Mouse (Mus musculus) intestine, embryonic 16.5 days (tissue): ENCODE data around the gene Mptx1. TPM values are rescaled to one million over a fixed set of nuclear protein-coding genes. Genes with fewer than 3 reads are reported as not detected.
"Not testable (repeated sequence)": the region's sequence is repeated elsewhere in the genome, so short reads cannot be mapped to it uniquely, and the experiment has no call there.

Experiments used
- ATAC-seq: fragments of 200-750 bp; cut with Nextera tagmentation; 2 replicates; pipeline ENCODE4 v1.8.0; 2017; ENCODE audit warnings: moderate TSS enrichment, moderate library complexity
- H3K27ac ChIP-seq: fragments of 300-500 bp; sonication (generic); 2 replicates; pipeline ENCODE4 v1.5.1; 2014; ENCODE audit warnings: mild to moderate bottlenecking, low read length
- H3K27me3 ChIP-seq: fragments of 300-500 bp; sonication (generic); replicated peaks from 2 replicates; pipeline ENCODE4 v1.6.1; 2014; ENCODE audit warnings: low read length, control low read depth, mixed read lengths; ENCODE audit not compliant: control insufficient read depth, insufficient read depth
- H3K36me3 ChIP-seq: fragments of 300-500 bp; sonication (generic); 2 replicates; pipeline ENCODE4 v1.6.1; 2014; ENCODE audit warnings: low read length, control low read depth; ENCODE audit not compliant: control insufficient read depth, insufficient read depth
- H3K4me1 ChIP-seq: fragments of 300-500 bp; sonication (generic); 2 replicates; pipeline ENCODE4 v1.6.1; 2014; ENCODE audit warnings: low read length, control low read depth, mixed read lengths; ENCODE audit not compliant: control insufficient read depth, insufficient read depth
- H3K4me2 ChIP-seq: fragments of 300-500 bp; sonication (generic); 2 replicates; pipeline ENCODE4 v1.6.1; 2014; ENCODE audit warnings: low read depth, low read length, control low read depth
- H3K4me3 ChIP-seq: fragments of 300-500 bp; sonication (generic); 2 replicates; pipeline ENCODE4 v1.5.1; 2014; ENCODE audit warnings: mild to moderate bottlenecking, low read length
- H3K9ac ChIP-seq: fragments of 300-500 bp; sonication (generic); 2 replicates; pipeline ENCODE4 v1.6.1; 2014; ENCODE audit warnings: low read depth, low read length
- H3K9me3 ChIP-seq: fragments of 300-500 bp; sonication (generic); 2 replicates; pipeline ENCODE4 v1.6.1; 2016; ENCODE audit warnings: low read length, control low read depth; ENCODE audit not compliant: control insufficient read depth
- WGBS: fragments of 180-500 bp; shearing (Covaris S2); extraction: QIAGEN DNeasy Blood & Tissue Kit; methylation state at CpG from one replicate; pipeline ENCODE4 v1.1.7; 2014; 5-methylcytosine and 5-hydroxymethylcytosine counted together
- polyA plus RNA-seq: library from polyadenylated mRNA; unstranded; fragments of >200 nt; fragmentation: Nextera tagmentation; extraction: Ambion mirVana; gene quantifications from 2 replicates; pipeline ENCODE4 v1.2.1, GENCODE M21; 2015

Gene Mptx1
- polyA plus RNA-seq = 17.3 and 26.7 TPM in 2 replicates

GRCm38 (mm10) chr1:174330218-174330617 is at the start of gene Mptx1:
Mptx1 (plus strand) TSS chr1:174330518.
- no peaks in the 10 kb centered on the region for H3K4me1 ChIP-seq

DNA sequence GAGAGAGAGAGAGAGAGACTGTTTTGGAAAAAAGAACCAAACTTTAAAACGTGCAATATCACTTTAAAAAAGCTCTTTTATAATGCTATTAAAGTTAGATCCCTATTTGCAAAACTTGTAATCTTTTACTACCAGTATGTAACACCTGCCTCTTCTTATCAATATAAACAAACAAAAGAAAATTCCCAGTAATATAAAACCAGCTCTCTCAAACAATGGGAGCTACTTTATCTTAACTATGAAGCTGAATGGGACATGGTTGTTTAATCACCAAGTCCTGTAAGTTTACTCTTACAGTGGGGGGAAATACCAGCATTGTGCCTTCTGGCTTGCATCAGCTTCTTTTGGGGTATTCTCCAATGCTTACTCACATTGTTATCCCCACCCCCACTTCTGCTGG is 27.2 kb upstream of the Mptx1 start:
- H3K9me3 ChIP-seq = no peaks in the 10 kb centered on the region
- H3K36me3 ChIP-seq = no peaks in the 10 kb centered on the region
- ATAC-seq = peak; percentile 75
- H3K27me3 ChIP-seq = no peaks in the 10 kb centered on the region
- H3K27ac ChIP-seq = no peak overlapping the region
- no peak overlapping the region for H3K4me3 ChIP-seq
- no peaks in the 10 kb centered on the region for H3K4me1 ChIP-seq
- H3K9ac ChIP-seq = no peak overlapping the region
- no peak overlapping the region for H3K4me2 ChIP-seq
- WGBS = 36% methylated on average over 1 of the region's 1 CpGs

More at GRCm38 (mm10) chr1:174330218-174330617, at the start of gene Mptx1:
- Histone ChIP-seq H3K27ac (no peak within 1 kb of the TSS), H3K4me2 (no peak within 1 kb of the TSS), H3K27me3 (no peaks in the 10 kb centered on the region), H3K4me3 (no peak within 1 kb of the TSS), H3K36me3 (no peaks in the 10 kb centered on the region), H3K9ac (no peak within 1 kb of the TSS), H3K9me3 (no peaks in the 10 kb centered on the region)
- ATAC-seq = no peak

DNA sequence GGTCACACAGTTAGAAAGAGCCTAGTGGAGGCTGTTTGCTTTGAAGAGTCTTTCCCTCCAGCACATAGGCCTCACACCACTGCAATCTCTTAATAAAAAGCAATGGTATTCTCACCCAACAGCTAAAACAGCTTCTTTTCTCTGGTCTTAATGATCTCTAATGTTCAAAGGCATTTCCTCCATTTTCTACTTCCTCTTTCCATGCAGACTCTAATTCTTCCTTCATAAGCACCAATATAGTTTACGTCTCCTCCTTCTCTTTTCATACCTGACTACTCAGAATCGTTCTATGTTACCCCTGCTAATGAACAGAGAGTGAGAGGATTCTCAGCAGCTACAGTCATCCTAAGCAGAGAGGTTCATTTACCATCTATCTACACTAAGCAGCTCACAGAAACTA is 13.0 kb upstream of the Mptx1 start:
- H3K4me2 ChIP-seq = no peak overlapping the region
- no peak overlapping the region for H3K4me3 ChIP-seq
- 73% methylated on average over 2 of the region's 2 CpGs for WGBS
- no peak overlapping the region for H3K9ac ChIP-seq
- no peaks in the 10 kb centered on the region for H3K4me1 ChIP-seq
- H3K9me3 ChIP-seq = no peaks in the 10 kb centered on the region
- no peak overlapping the region for H3K27ac ChIP-seq
- no peaks in the 10 kb centered on the region for H3K27me3 ChIP-seq
- no peak for ATAC-seq
- H3K36me3 ChIP-seq = no peaks in the 10 kb centered on the region

- H3K4me2 ChIP-seq, H3K4me3 ChIP-seq, H3K27me3 ChIP-seq, H3K27ac ChIP-seq, ATAC-seq, H3K4me1 ChIP-seq, H3K9me3 ChIP-seq, H3K9ac ChIP-seq, H3K36me3 ChIP-seq: not testable (repeated sequence)
- 86% methylated on average over 1 of the region's 1 CpGs for WGBS
These were observed 23.3 kb downstream of the Mptx1 start for GRCm38 (mm10) chr1:174353636-174354035.

DNA sequence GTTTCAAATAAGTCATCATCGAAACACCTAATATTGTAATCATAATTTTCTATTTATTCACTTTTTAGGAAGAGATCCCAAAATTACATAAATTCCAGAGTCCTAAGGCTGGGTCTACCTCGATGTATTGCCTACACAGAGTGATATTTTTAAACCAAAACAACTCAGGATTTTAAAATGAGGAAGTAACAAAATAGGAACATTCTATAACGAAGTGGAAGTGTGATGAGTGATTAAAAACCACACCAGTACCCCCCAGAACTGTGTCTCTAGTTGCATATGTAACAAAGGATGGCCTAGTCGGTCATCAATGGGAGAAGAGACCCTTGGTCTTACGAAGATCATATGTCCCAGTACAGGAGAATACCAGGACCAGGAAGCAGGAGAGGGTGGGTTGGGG is 24.3 kb downstream of the Mptx1 start:
- no peaks in the 10 kb centered on the region for H3K27me3 ChIP-seq
- H3K4me2 ChIP-seq = no peak overlapping the region
- no peaks in the 10 kb centered on the region for H3K4me1 ChIP-seq
- no peaks in the 10 kb centered on the region for H3K9me3 ChIP-seq
- no peak overlapping the region for H3K9ac ChIP-seq
- no peaks in the 10 kb centered on the region for H3K36me3 ChIP-seq
- 84% methylated on average over 5 of the region's 5 CpGs for WGBS
- no peak for ATAC-seq
- H3K27ac ChIP-seq = no peak overlapping the region
- H3K4me3 ChIP-seq = no peak overlapping the region

DNA sequence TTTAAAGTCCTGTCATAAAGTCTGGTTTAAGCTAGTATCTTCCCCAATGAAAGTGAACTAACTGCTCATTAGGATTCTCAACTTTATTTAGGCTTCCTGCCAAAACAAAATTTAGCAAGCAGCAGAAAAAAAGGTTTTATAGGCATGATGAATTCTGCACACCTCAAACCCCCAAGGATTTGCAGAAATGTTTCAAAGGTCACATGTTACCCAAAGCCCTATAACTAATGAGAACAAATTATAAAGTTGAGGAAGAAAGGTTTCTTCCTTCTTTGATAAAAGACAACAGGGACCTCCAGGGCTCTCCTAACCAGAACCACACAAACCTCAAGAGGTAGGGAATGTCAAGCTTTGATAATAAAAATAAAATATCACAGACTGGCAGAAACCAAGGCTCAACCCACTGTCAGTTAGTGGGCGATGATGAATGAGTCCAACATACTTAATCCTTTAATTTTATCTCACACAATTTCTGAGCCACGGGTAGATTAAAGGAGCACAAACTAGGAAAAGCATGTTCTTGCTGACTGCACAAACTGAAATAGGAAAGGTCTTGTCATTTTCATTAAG is 34.6 kb downstream of the Mptx1 start, which contains the start of gene Olfr417:
Olfr417 (plus strand) TSS at position 241 of the 570 bp plus-strand sequence.
- no peaks in the 10 kb centered on the region for H3K9me3 ChIP-seq
- no peaks in the 10 kb centered on the region for H3K27me3 ChIP-seq
- H3K4me2 ChIP-seq = no peak within 1 kb of the TSS
- WGBS = 69% methylated on average over 2 of the region's 2 CpGs
- ATAC-seq = no peak
- H3K4me3 ChIP-seq = no peak within 1 kb of the TSS
- no peak within 1 kb of the TSS for H3K9ac ChIP-seq
- no peaks in the 10 kb centered on the region for H3K4me1 ChIP-seq
- H3K36me3 ChIP-seq = no peaks in the 10 kb centered on the region
- no peak within 1 kb of the TSS for H3K27ac ChIP-seq

DNA sequence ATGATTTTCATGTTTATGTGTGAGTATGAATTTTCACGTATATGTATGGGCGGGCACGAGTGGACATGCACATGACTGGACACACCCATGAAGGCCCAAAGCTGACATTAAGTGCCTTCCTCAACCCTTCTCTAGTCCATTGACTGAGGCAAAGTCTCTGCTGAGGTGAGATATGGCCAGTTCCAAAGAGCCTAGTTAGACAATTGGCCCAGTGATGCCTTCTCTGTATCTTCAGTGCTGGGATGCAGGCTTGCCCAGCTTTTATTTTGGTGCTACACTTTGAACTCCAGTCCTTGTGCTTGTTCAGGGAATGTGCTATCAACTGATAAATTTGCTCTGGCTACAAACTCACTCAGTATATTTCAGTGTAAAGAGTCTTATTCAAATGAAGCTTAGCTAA is 43.5 kb downstream of the Mptx1 start:
- Histone ChIP-seq H3K27me3 (no peaks in the 10 kb centered on the region), H3K4me1 (no peaks in the 10 kb centered on the region), H3K4me3 (no peak overlapping the region), H3K9ac (no peak overlapping the region), H3K4me2 (no peak overlapping the region), H3K36me3 (no peaks in the 10 kb centered on the region), H3K27ac (no peak overlapping the region), H3K9me3 (no peaks in the 10 kb centered on the region)
- ATAC-seq = no peak
- 84% methylated on average over 3 of the region's 3 CpGs for WGBS

Other genes starting within 250 kb of the Mptx1 start
- not detected in 2 replicates for gene Olfr429, start 246.2 kb upstream of the Mptx1 start, polyA plus RNA-seq
- gene Olfr427, start 233.6 kb upstream of the Mptx1 start, polyA plus RNA-seq = not detected in 2 replicates
- not detected in 2 replicates for gene Olfr231, start 209.4 kb upstream of the Mptx1 start, polyA plus RNA-seq
- not detected in 2 replicates for gene Olfr424, start 199.0 kb upstream of the Mptx1 start, polyA plus RNA-seq
- not detected in 2 replicates for gene Olfr420, start 174.9 kb upstream of the Mptx1 start, polyA plus RNA-seq
- gene Spta1, start 157.7 kb upstream of the Mptx1 start, polyA plus RNA-seq = 0.54 and 0.65 TPM in 2 replicates
- not detected in 2 replicates for gene Olfr419, start 78.5 kb upstream of the Mptx1 start, polyA plus RNA-seq
- gene Olfr417, start 34.6 kb downstream of the Mptx1 start, polyA plus RNA-seq = not detected in 2 replicates
- gene Olfr248, start 60.5 kb downstream of the Mptx1 start, polyA plus RNA-seq = not detected in 2 replicates
- gene Olfr414, start 93.5 kb downstream of the Mptx1 start, polyA plus RNA-seq = not detected in 2 replicates
- gene Olfr220, start 111.6 kb downstream of the Mptx1 start, polyA plus RNA-seq = not detected in 2 replicates
- 0.62 and 0.73 TPM in 2 replicates for gene Fmn2, start 171.3 kb downstream of the Mptx1 start, polyA plus RNA-seq